Mouse (Mus musculus): ENCODE measurements around the gene Ms4a6b.
"Not testable (repeated sequence)": the region's sequence is repeated elsewhere in the genome, so short reads cannot be mapped to it uniquely, and the experiment has no call there.

Ms4a6b gene

DNA sequence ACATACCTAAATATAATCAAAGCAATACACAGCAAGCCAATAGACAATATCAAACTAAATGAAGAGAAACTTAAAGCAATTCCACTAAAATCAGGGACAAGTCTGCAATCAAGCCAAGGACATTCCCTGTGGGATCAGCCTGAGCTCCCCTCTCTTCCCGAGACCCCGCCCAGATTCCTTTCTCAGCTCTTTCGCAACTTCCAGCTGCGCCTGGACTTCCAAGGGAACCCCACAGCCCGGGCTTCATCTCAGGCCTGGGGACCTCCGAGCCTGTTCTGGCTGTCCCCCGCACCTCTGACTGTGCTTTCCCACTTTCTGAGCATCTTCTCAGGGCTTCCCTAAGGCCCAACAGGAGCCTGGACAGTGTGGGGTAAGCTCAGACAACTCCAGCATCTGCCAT is 20.3 kb downstream of the Ms4a6b start, which contains the start of gene Ms4a4d:
Ms4a4d (plus strand) TSS at position 209 of the 400 bp plus-strand sequence.
- DNase-seq: no peak

DNA sequence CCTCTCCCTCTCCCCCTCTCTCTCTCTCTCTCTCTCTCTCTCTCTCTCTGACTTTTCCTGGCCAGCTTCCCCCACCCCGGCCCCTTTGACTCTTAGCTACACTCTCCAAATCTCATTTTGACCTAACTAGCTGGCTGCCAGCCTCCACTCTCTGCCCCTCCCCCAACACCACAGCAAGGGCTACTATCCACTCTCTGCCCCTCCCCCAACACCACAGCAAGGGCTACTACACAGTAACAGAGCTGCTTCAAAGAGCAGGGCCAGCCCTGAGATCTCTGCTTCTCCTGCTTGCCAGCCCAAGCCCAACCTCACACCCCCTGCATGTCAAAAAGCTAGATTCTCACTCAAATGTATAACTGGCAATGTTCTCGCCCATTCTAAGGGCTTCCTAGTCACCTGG is 21.0 kb downstream of the Ms4a6b start:
- no peak for DNase-seq

DNA sequence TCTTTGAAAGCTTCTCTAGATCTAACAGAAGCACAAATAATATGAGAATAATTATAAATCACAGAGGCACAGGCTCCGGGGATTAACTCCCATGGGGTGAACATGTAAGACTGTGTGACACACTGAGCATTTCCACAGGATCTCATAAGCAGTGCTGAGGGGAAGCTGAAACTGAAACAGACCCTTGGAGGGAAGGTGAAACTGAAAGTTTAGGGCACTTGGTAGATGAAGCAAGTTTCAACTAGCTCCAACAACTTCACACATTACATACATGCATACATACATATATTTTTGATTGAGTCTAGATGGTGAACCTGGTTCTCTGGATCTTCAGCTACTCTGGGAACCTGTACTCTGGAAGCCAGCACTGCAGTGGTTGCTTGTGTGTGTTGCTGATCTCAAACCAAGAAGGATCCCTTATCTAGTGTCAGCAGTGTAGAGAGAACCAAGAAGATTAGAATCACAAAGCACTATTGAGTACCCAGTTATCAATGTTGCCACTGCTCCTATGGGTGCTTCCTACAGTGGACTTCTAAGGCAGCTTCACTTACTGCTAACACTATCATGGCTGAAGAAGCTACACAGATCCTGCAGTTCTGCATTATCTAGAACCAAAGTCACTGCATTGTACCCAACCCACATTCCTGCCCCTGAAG is 24.0 kb downstream of the Ms4a6b start:
- DNase-seq: not testable (repeated sequence)

DNA sequence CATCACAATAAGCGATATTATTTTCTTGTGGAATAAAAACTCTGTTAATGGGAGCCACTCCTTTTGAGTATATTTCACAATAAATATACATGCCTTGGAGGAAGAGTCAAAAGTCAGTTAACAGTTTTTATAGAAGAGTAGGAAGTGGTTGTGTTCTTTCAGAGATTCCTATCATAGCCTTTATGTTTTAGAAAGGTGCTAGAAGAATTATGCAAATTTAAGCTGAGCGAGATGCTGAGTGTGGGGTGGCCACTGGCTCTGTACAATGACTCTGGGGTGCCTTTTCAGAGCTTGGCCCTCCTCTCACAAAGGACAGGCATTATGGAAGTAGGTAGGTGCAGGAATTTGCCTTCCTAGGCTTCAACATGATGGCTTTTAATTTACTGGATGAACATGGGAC is 28.1 kb downstream of the Ms4a6b start:
- not testable (repeated sequence) for DNase-seq

DNA sequence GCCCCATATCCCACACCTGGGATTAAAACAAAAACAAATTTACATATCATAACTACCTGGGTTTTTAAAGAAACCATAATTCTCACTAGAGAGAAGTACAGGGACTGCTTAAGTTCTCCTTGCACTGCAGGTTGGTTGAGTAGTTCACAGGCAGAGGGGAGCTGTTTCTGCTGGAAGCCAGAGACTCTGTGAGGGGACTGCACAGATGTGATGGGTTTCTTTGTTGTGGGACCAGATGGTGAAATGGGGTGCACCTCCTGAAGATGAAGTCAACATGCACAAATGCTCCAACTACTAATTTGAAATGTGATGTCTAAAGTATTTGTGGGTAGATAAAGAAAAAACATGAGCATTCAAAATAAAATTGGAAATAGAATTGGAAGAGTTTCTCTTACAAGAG is 31.6 kb downstream of the Ms4a6b start:
- DNase-seq: no peak

DNA sequence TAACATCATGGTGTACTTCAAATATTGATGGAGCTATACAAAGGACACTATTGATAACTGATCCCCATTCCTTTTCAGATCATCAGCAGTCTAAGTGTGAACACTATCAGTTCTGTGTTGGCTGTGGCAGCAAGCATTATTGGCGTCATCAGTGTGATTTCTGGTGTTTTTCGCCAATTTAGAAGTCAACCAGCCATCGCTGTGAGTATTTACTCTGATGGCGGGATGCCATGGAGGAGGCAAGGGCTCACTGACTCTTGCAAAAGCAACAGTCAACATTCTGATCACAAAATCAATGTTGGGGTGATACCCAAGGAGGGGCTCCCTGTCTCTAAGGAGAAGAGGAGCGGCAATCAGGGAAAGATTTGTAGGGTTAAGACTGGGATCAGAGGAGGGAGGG is 38.4 kb downstream of the Ms4a6b start:
- DNase-seq: no peak

DNA sequence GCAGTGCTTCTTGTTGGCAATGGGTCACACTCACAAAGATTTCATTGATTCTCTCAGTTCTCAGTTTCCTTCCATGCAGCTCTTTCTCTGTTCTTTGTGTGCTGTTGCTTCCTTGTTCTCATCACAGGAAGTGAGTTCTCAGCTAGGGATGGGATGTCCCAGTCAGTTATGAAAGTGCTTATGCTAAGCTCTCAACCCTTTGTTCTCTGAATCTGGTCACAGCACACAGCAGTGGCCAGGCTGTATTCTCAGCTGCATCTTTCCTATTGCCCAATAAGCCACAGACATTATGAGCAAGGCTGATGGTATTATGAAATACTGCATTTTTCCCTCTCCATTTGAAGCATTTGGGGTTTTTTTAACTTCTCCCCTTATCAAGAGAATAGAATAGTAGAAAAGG is 43.2 kb downstream of the Ms4a6b start:
- not testable (repeated sequence) for DNase-seq

DNA sequence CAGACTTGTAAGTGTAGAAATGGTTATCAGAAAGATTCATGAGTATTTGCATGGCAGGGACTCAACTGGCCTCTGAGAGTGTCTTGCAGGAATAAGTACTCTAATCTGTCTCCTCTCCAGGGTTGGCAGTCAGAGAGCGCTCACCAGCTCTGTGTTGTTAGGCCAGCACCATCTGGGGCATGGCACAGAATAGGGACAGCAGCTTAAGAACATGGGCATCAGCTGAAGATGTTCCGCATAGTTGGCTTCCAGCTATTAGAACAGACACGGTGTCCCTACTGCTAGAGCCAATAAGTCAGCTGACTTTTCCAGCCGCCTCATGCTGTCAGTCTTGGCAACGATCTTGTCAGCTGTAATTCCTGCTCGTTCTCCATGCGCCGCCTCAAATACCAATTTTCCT is 58.7 kb downstream of the Ms4a6b start:
- DNase-seq: peak in 1 of 2 experiments; percentile 15

All from kidney, adult 8-10 months (tissue).